Mouse (Mus musculus): ENCODE results near the gene Olfr1361. TPM values are rescaled to one million over a fixed set of nuclear protein-coding genes. Genes with fewer than 3 reads are reported as not detected.

Olfr1361 gene
- polyA plus RNA-seq (2011; ENCODE audit: insufficient read length, low read depth, missing spikeins) = not detected in 2 replicates

- no peak within 1 kb of the TSS for H3K4me3 ChIP-seq (ENCODE audit: insufficient read depth, low read length)
- no peak within 1 kb of the TSS for H3K27ac ChIP-seq (ENCODE audit: insufficient read depth, low read length)
- no peaks in the 10 kb centered on the region for H3K4me1 ChIP-seq (ENCODE audit: control insufficient read depth, insufficient read depth, low read length)
- TF ChIP-seq CTCF (IDR thresholded peaks at IDR 0.05; ENCODE audit: borderline replicate concordance, insufficient read depth, low read length) = no peak
- no peak for TF ChIP-seq POLR2A (IDR thresholded peaks at IDR 0.05; ENCODE audit: low read depth, low read length)
Measured at GRCm38 (mm10) chr13:21663286-21663685, at the start of gene Olfr1361. Gene Olfr1361, minus strand, starts transcription at chr13:21663386.

- H3K4me3 ChIP-seq (ENCODE audit: insufficient read depth, low read length) = peak overlapping the region; percentile 99; the same call in 1 of the 2 replicates
- TF ChIP-seq POLR2A (IDR thresholded peaks at IDR 0.05; ENCODE audit: low read depth, low read length) = no peak
- H3K27ac ChIP-seq (ENCODE audit: insufficient read depth, low read length) = no peak overlapping the region
- peaks cover 6% of the 10 kb centered on the region; the same call in 1 of the 2 replicates for H3K4me1 ChIP-seq (ENCODE audit: control insufficient read depth, insufficient read depth, low read length)
Measured at GRCm38 (mm10) chr13:21711698-21712097, 48.5 kb upstream of the Olfr1361 start.

- TF ChIP-seq CTCF (IDR thresholded peaks at IDR 0.05; ENCODE audit: borderline replicate concordance, insufficient read depth, low read length) (no peak), POLR2A (IDR thresholded peaks at IDR 0.05; ENCODE audit: low read depth, low read length) (0 out of 2 replicates have a peak, but pooled peaks have one; percentile 17)
- peaks cover 6% of the 10 kb centered on the region; the same call in 1 of the 2 replicates for H3K4me1 ChIP-seq (ENCODE audit: control insufficient read depth, insufficient read depth, low read length)
- peak overlapping the region; percentile 99 for H3K4me3 ChIP-seq (ENCODE audit: insufficient read depth, low read length)
- H3K27ac ChIP-seq (ENCODE audit: insufficient read depth, low read length) = no peak overlapping the region
Measured at GRCm38 (mm10) chr13:21710821-21711525, 47.8 kb upstream of the Olfr1361 start.

GRCm38 (mm10) chr13:21710031-21710711 is 47.0 kb upstream of the Olfr1361 start:
- Histone ChIP-seq H3K27ac (ENCODE audit: insufficient read depth, low read length) (peak overlapping the region; percentile 46; the same call in 1 of the 2 replicates), H3K4me1 (ENCODE audit: control insufficient read depth, insufficient read depth, low read length) (peaks cover 2% of the 10 kb centered on the region; the same call in 1 of the 2 replicates)
- peak; percentile 66 for TF ChIP-seq POLR2A (IDR thresholded peaks at IDR 0.05; ENCODE audit: low read depth, low read length)
- peak; percentile 55; the same call in 1 of the 2 replicates for TF ChIP-seq CTCF (IDR thresholded peaks at IDR 0.05; ENCODE audit: borderline replicate concordance, insufficient read depth, low read length)

GRCm38 (mm10) chr13:21706669-21707068 is 43.5 kb upstream of the Olfr1361 start:
- no peak overlapping the region for H3K27ac ChIP-seq (ENCODE audit: insufficient read depth, low read length)
- H3K4me1 ChIP-seq (ENCODE audit: control insufficient read depth, insufficient read depth, low read length) = no peaks in the 10 kb centered on the region
- TF ChIP-seq POLR2A (IDR thresholded peaks at IDR 0.05; ENCODE audit: low read depth, low read length) (no peak), CTCF (IDR thresholded peaks at IDR 0.05; ENCODE audit: borderline replicate concordance, insufficient read depth, low read length) (no peak)
- no peak overlapping the region for H3K4me3 ChIP-seq (ENCODE audit: insufficient read depth, low read length)

More at GRCm38 (mm10) chr13:21710031-21710711, 47.0 kb upstream of the Olfr1361 start:
- H3K4me3 ChIP-seq (ENCODE audit: insufficient read depth, low read length) = peak overlapping the region; percentile 96

- no peaks in the 10 kb centered on the region for H3K4me1 ChIP-seq (ENCODE audit: control insufficient read depth, insufficient read depth, low read length)
- H3K27ac ChIP-seq (ENCODE audit: insufficient read depth, low read length) = no peak within 1 kb of the TSS
- no peak for TF ChIP-seq CTCF (IDR thresholded peaks at IDR 0.05; ENCODE audit: borderline replicate concordance, insufficient read depth, low read length)
- no peak for TF ChIP-seq POLR2A (IDR thresholded peaks at IDR 0.05; ENCODE audit: low read depth, low read length)
- no peak within 1 kb of the TSS for H3K4me3 ChIP-seq (ENCODE audit: insufficient read depth, low read length)
Measured at GRCm38 (mm10) chr13:21697811-21698210, 34.6 kb upstream of the Olfr1361 start, which contains the start of gene Olfr1359. Gene Olfr1359, plus strand, starts transcription at chr13:21698111.

GRCm38 (mm10) chr13:21677305-21677704 is 14.1 kb upstream of the Olfr1361 start, which contains the start of gene Olfr1360:
Gene Olfr1360, minus strand, starts transcription at chr13:21677405.
- no peak for TF ChIP-seq POLR2A (IDR thresholded peaks at IDR 0.05; ENCODE audit: low read depth, low read length)
- TF ChIP-seq CTCF (IDR thresholded peaks at IDR 0.05; ENCODE audit: borderline replicate concordance, insufficient read depth, low read length) = no peak
- Histone ChIP-seq H3K27ac (ENCODE audit: insufficient read depth, low read length) (no peak within 1 kb of the TSS), H3K4me1 (ENCODE audit: control insufficient read depth, insufficient read depth, low read length) (no peaks in the 10 kb centered on the region), H3K4me3 (ENCODE audit: insufficient read depth, low read length) (no peak within 1 kb of the TSS)

- no peaks in the 10 kb centered on the region for H3K4me1 ChIP-seq (ENCODE audit: control insufficient read depth, insufficient read depth, low read length)
Measured at GRCm38 (mm10) chr13:21642418-21642817, 20.8 kb downstream of the Olfr1361 start, which contains the start of gene Olfr11. Gene Olfr11, minus strand, starts transcription at chr13:21642518.

GRCm38 (mm10) chr13:21613922-21614321 is 49.3 kb downstream of the Olfr1361 start, which contains the start of gene Olfr1362:
Gene Olfr1362, minus strand, starts transcription at chr13:21614022.
- Histone ChIP-seq H3K27ac (ENCODE audit: insufficient read depth, low read length) (no peak within 1 kb of the TSS), H3K4me1 (ENCODE audit: control insufficient read depth, insufficient read depth, low read length) (no peaks in the 10 kb centered on the region), H3K4me3 (ENCODE audit: insufficient read depth, low read length) (no peak within 1 kb of the TSS)
- TF ChIP-seq POLR2A (IDR thresholded peaks at IDR 0.05; ENCODE audit: low read depth, low read length) = no peak
- TF ChIP-seq CTCF (IDR thresholded peaks at IDR 0.05; ENCODE audit: borderline replicate concordance, insufficient read depth, low read length) = no peak

More at GRCm38 (mm10) chr13:21642418-21642817, 20.8 kb downstream of the Olfr1361 start, which contains the start of gene Olfr11:
- Histone ChIP-seq H3K4me3 (ENCODE audit: insufficient read depth, low read length) (no peak within 1 kb of the TSS), H3K27ac (ENCODE audit: insufficient read depth, low read length) (no peak within 1 kb of the TSS)
- TF ChIP-seq POLR2A (IDR thresholded peaks at IDR 0.05; ENCODE audit: low read depth, low read length) = no peak

Other genes with a start within 250 kb of the Olfr1361 start
- 0.77 and 0.92 TPM in 2 replicates for gene Pgbd1, start 222.3 kb downstream of the Olfr1361 start, polyA plus RNA-seq (2011; ENCODE audit: insufficient read length, low read depth, missing spikeins)
- 28.1 and 38.0 TPM in 2 replicates for gene Zscan26, start 209.7 kb downstream of the Olfr1361 start, polyA plus RNA-seq (2011; ENCODE audit: insufficient read length, low read depth, missing spikeins)
- gene Nkapl, start 194.9 kb downstream of the Olfr1361 start, polyA plus RNA-seq (2011; ENCODE audit: insufficient read length, low read depth, missing spikeins) = 0.78 and 1.4 TPM in 2 replicates
- 0.58 and 1.0 TPM in 2 replicates for gene Zkscan4, start 184.5 kb downstream of the Olfr1361 start, polyA plus RNA-seq (2011; ENCODE audit: insufficient read length, low read depth, missing spikeins)
- not detected in 2 replicates for gene Gm10065, start 183.9 kb downstream of the Olfr1361 start, polyA plus RNA-seq (2011; ENCODE audit: insufficient read length, low read depth, missing spikeins)
- 0.40 and 0.73 TPM in 2 replicates for gene AK157302, start 168.2 kb downstream of the Olfr1361 start, polyA plus RNA-seq (2011; ENCODE audit: insufficient read length, low read depth, missing spikeins)
- 3.1 TPM in 1 of 2 replicates, not detected in the other for gene Gm11273, start 162.0 kb downstream of the Olfr1361 start, polyA plus RNA-seq (2011; ENCODE audit: insufficient read length, low read depth, missing spikeins)
- 12.3 and 15.2 TPM in 2 replicates for gene Zkscan8, start 132.3 kb downstream of the Olfr1361 start, polyA plus RNA-seq (2011; ENCODE audit: insufficient read length, low read depth, missing spikeins)
- gene Olfr1366, start 120.6 kb downstream of the Olfr1361 start, polyA plus RNA-seq (2011; ENCODE audit: insufficient read length, low read depth, missing spikeins) = not detected in 2 replicates
- 0.12 and 0.44 TPM in 2 replicates for gene Olfr1535, start 103.5 kb downstream of the Olfr1361 start, polyA plus RNA-seq (2011; ENCODE audit: insufficient read length, low read depth, missing spikeins)
- gene Olfr1364, start 81.6 kb downstream of the Olfr1361 start, polyA plus RNA-seq (2011; ENCODE audit: insufficient read length, low read depth, missing spikeins) = not detected in 2 replicates
- not detected in 2 replicates for gene Olfr1362, start 49.4 kb downstream of the Olfr1361 start, polyA plus RNA-seq (2011; ENCODE audit: insufficient read length, low read depth, missing spikeins)
- not detected in 2 replicates for gene Olfr11, start 20.9 kb downstream of the Olfr1361 start, polyA plus RNA-seq (2011; ENCODE audit: insufficient read length, low read depth, missing spikeins)
- not detected in 2 replicates for gene Olfr1360, start 14.0 kb upstream of the Olfr1361 start, polyA plus RNA-seq (2011; ENCODE audit: insufficient read length, low read depth, missing spikeins)
- not detected in 2 replicates for gene Olfr1359, start 34.7 kb upstream of the Olfr1361 start, polyA plus RNA-seq (2011; ENCODE audit: insufficient read length, low read depth, missing spikeins)
- 3.5 TPM in 1 of 2 replicates, not detected in the other for gene Hist1h2bl, start 52.8 kb upstream of the Olfr1361 start, polyA plus RNA-seq (2011; ENCODE audit: insufficient read length, low read depth, missing spikeins)
- 5.0 TPM in 1 of 2 replicates, not detected in the other for gene Hist1h2ai, start 53.0 kb upstream of the Olfr1361 start, polyA plus RNA-seq (2011; ENCODE audit: insufficient read length, low read depth, missing spikeins)
- 3.4 TPM in 1 of 2 replicates, not detected in the other for gene Hist1h3h, start 54.3 kb upstream of the Olfr1361 start, polyA plus RNA-seq (2011; ENCODE audit: insufficient read length, low read depth, missing spikeins)
- 5.5 and 9.1 TPM in 2 replicates for gene Hist1h2bm, start 58.7 kb upstream of the Olfr1361 start, polyA plus RNA-seq (2011; ENCODE audit: insufficient read length, low read depth, missing spikeins)
- gene Hist1h4j, start 71.7 kb upstream of the Olfr1361 start, polyA plus RNA-seq (2011; ENCODE audit: insufficient read length, low read depth, missing spikeins) = 2.6 and 4.1 TPM in 2 replicates
- gene Hist1h4k, start 87.1 kb upstream of the Olfr1361 start, polyA plus RNA-seq (2011; ENCODE audit: insufficient read length, low read depth, missing spikeins) = 1.9 and 7.3 TPM in 2 replicates
- 5.3 TPM in 1 of 2 replicates, not detected in the other for gene Hist1h2ak, start 90.4 kb upstream of the Olfr1361 start, polyA plus RNA-seq (2011; ENCODE audit: insufficient read length, low read depth, missing spikeins)
- gene Hist1h2bn, start 90.7 kb upstream of the Olfr1361 start, polyA plus RNA-seq (2011; ENCODE audit: insufficient read length, low read depth, missing spikeins) = 2.4 and 9.6 TPM in 2 replicates
- gene Hist1h1b, start 117.2 kb upstream of the Olfr1361 start, polyA plus RNA-seq (2011; ENCODE audit: insufficient read length, low read depth, missing spikeins) = 2.3 and 7.8 TPM in 2 replicates
- 4.3 and 8.6 TPM in 2 replicates for gene Hist1h3i, start 120.0 kb upstream of the Olfr1361 start, polyA plus RNA-seq (2011; ENCODE audit: insufficient read length, low read depth, missing spikeins)
- gene Hist1h2an, start 123.8 kb upstream of the Olfr1361 start, polyA plus RNA-seq (2011; ENCODE audit: insufficient read length, low read depth, missing spikeins) = not detected in 2 replicates
- gene Hist1h2bp, start 124.1 kb upstream of the Olfr1361 start, polyA plus RNA-seq (2011; ENCODE audit: insufficient read length, low read depth, missing spikeins) = 1.0 TPM in 1 of 2 replicates, not detected in the other
- gene Hist1h2bq, start 146.8 kb upstream of the Olfr1361 start, polyA plus RNA-seq (2011; ENCODE audit: insufficient read length, low read depth, missing spikeins) = 1.0 and 2.3 TPM in 2 replicates
- gene Hist1h2ao, start 147.1 kb upstream of the Olfr1361 start, polyA plus RNA-seq (2011; ENCODE audit: insufficient read length, low read depth, missing spikeins) = not detected in 2 replicates
- not detected in 2 replicates for gene Hist1h4m, start 148.4 kb upstream of the Olfr1361 start, polyA plus RNA-seq (2011; ENCODE audit: insufficient read length, low read depth, missing spikeins)
- gene Hist1h4n, start 168.8 kb upstream of the Olfr1361 start, polyA plus RNA-seq (2011; ENCODE audit: insufficient read length, low read depth, missing spikeins) = 18.9 and 28.6 TPM in 2 replicates
- gene Hist1h2ap, start 170.1 kb upstream of the Olfr1361 start, polyA plus RNA-seq (2011; ENCODE audit: insufficient read length, low read depth, missing spikeins) = 18.2 and 27.0 TPM in 2 replicates
- 1.9 TPM in 1 of 2 replicates, not detected in the other for gene Hist1h2br, start 170.4 kb upstream of the Olfr1361 start, polyA plus RNA-seq (2011; ENCODE audit: insufficient read length, low read depth, missing spikeins)

All from embryonic fibroblast, embryonic 13.5 days (primary cell).